Mouse (Mus musculus): ENCODE measurements around the gene Ace3. TPM values are rescaled to one million over a fixed set of nuclear protein-coding genes. Genes with fewer than 3 reads are reported as not detected.

The Ace3 gene
- polyA plus RNA-seq, 1 experiment from 2014 or later, result not detected

GRCm38 (mm10) chr11:105974593-105974992 is 19.9 kb upstream of the Ace3 start:
- H3K9ac ChIP-seq (ENCODE audit: low read depth, low read length), result no peak overlapping the region
- no peaks in the 10 kb centered on the region for H3K36me3 ChIP-seq (ENCODE audit: control insufficient read depth, insufficient read depth, low read length)
- no peak overlapping the region for H3K4me2 ChIP-seq (ENCODE audit: low read length)
- no peak overlapping the region for H3K4me3 ChIP-seq (ENCODE audit: low read depth, low read length)
- no peaks in the 10 kb centered on the region for H3K9me3 ChIP-seq (replicated peaks; ENCODE audit: control insufficient read depth, low read length, poor library complexity, severe bottlenecking)
- WGBS, result 97% methylated on average over 6 of the region's 6 CpGs
- no peaks in the 10 kb centered on the region for H3K4me1 ChIP-seq (ENCODE audit: control insufficient read depth, insufficient read depth, low read length)
- H3K27ac ChIP-seq (ENCODE audit: low read length), result no peak overlapping the region
- peaks cover 13% of the 10 kb centered on the region for H3K27me3 ChIP-seq (ENCODE audit: control insufficient read depth, insufficient read depth, low read depth, low read length)
- no peak for ATAC-seq

GRCm38 (mm10) chr11:105975050-105975449 is 19.4 kb upstream of the Ace3 start:
- no peaks in the 10 kb centered on the region for H3K4me1 ChIP-seq (ENCODE audit: control insufficient read depth, insufficient read depth, low read length)
- H3K4me3 ChIP-seq (ENCODE audit: low read depth, low read length), result no peak overlapping the region
- no peaks in the 10 kb centered on the region for H3K36me3 ChIP-seq (ENCODE audit: control insufficient read depth, insufficient read depth, low read length)
- H3K27ac ChIP-seq (ENCODE audit: low read length), result no peak overlapping the region
- no peaks in the 10 kb centered on the region for H3K9me3 ChIP-seq (replicated peaks; ENCODE audit: control insufficient read depth, low read length, poor library complexity, severe bottlenecking)
- no peak for ATAC-seq
- H3K27me3 ChIP-seq (ENCODE audit: control insufficient read depth, insufficient read depth, low read depth, low read length), result peaks cover 8% of the 10 kb centered on the region
- 82% methylated on average over 3 of the region's 3 CpGs for WGBS
- no peak overlapping the region for H3K9ac ChIP-seq (ENCODE audit: low read depth, low read length)
- H3K4me2 ChIP-seq (ENCODE audit: low read length), result no peak overlapping the region

- ATAC-seq, result no peak
- 93% methylated on average over 5 of the region's 5 CpGs for WGBS
- peaks cover 5% of the 10 kb centered on the region for H3K27me3 ChIP-seq (ENCODE audit: control insufficient read depth, insufficient read depth, low read depth, low read length)
Observed at GRCm38 (mm10) chr11:105975636-105976035, 18.8 kb upstream of the Ace3 start.

DNA sequence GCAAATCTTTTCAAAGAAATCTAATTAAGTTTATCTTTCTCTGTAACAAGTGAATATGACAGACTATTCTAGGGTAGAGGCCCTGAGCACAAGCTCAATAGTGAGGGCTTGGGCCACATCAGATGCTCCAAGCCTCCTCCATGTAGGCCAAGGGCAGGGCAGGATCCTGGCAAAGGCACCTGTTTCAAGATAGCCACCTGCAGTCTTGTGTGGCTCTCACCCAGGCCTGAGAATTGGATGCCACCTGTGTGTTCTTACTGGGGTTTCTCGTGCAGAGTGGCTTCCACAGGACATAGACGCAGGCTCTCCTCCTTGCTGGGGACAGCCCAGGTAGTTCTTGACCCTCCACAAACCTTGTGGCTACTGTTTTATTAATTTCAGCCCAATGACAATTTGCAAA is 16.2 kb upstream of the Ace3 start:
- Histone ChIP-seq H3K9ac (ENCODE audit: low read depth, low read length) (no peak overlapping the region), H3K9me3 (replicated peaks; ENCODE audit: control insufficient read depth, low read length, poor library complexity, severe bottlenecking) (no peaks in the 10 kb centered on the region), H3K27ac (ENCODE audit: low read length) (no peak overlapping the region), H3K36me3 (ENCODE audit: control insufficient read depth, insufficient read depth, low read length) (no peaks in the 10 kb centered on the region), H3K4me1 (ENCODE audit: control insufficient read depth, insufficient read depth, low read length) (no peaks in the 10 kb centered on the region), H3K27me3 (ENCODE audit: control insufficient read depth, insufficient read depth, low read depth, low read length) (no peaks in the 10 kb centered on the region), H3K4me2 (ENCODE audit: low read length) (no peak overlapping the region), H3K4me3 (ENCODE audit: low read depth, low read length) (no peak overlapping the region)
- no peak for ATAC-seq
- 98% methylated on average over 2 of the region's 2 CpGs for WGBS

More at GRCm38 (mm10) chr11:105975636-105976035, 18.8 kb upstream of the Ace3 start:
- no peaks in the 10 kb centered on the region for H3K4me1 ChIP-seq (ENCODE audit: control insufficient read depth, insufficient read depth, low read length)
- no peaks in the 10 kb centered on the region for H3K9me3 ChIP-seq (replicated peaks; ENCODE audit: control insufficient read depth, low read length, poor library complexity, severe bottlenecking)
- H3K27ac ChIP-seq (ENCODE audit: low read length), result no peak overlapping the region
- H3K9ac ChIP-seq (ENCODE audit: low read depth, low read length), result no peak overlapping the region
- H3K4me3 ChIP-seq (ENCODE audit: low read depth, low read length), result no peak overlapping the region
- H3K36me3 ChIP-seq (ENCODE audit: control insufficient read depth, insufficient read depth, low read length), result no peaks in the 10 kb centered on the region
- H3K4me2 ChIP-seq (ENCODE audit: low read length), result no peak overlapping the region

DNA sequence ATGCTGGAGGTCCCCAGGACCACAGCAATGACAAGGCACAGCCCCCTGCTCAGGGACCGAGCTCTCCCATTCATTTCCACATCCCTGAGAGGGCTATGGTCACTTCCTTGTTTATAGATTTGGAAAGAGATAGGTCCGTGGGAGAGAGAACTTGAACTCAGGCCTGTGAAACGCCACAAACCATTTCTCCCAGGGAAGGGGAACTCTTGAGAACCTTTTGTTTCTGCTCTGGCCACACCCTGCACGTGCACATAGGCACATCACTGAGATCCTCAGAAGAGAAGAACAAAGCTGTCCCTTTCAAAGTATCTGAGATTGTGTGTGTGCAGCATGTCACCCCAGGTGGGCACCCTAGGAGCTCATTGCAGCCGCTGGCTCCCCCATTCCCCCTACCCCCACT is 15.8 kb upstream of the Ace3 start:
- Histone ChIP-seq H3K4me3 (ENCODE audit: low read depth, low read length) (no peak overlapping the region), H3K4me1 (ENCODE audit: control insufficient read depth, insufficient read depth, low read length) (no peaks in the 10 kb centered on the region), H3K4me2 (ENCODE audit: low read length) (no peak overlapping the region), H3K9ac (ENCODE audit: low read depth, low read length) (no peak overlapping the region), H3K27ac (ENCODE audit: low read length) (no peak overlapping the region), H3K27me3 (ENCODE audit: control insufficient read depth, insufficient read depth, low read depth, low read length) (no peaks in the 10 kb centered on the region), H3K9me3 (replicated peaks; ENCODE audit: control insufficient read depth, low read length, poor library complexity, severe bottlenecking) (no peaks in the 10 kb centered on the region), H3K36me3 (ENCODE audit: control insufficient read depth, insufficient read depth, low read length) (no peaks in the 10 kb centered on the region)
- no peak for ATAC-seq
- 70% methylated on average over 5 of the region's 5 CpGs for WGBS

GRCm38 (mm10) chr11:105984452-105984851 is 10.0 kb upstream of the Ace3 start:
- Histone ChIP-seq H3K27ac (ENCODE audit: low read length) (no peak overlapping the region), H3K9ac (ENCODE audit: low read depth, low read length) (no peak overlapping the region), H3K4me3 (ENCODE audit: low read depth, low read length) (no peak overlapping the region), H3K9me3 (replicated peaks; ENCODE audit: control insufficient read depth, low read length, poor library complexity, severe bottlenecking) (no peaks in the 10 kb centered on the region), H3K4me2 (ENCODE audit: low read length) (no peak overlapping the region), H3K36me3 (ENCODE audit: control insufficient read depth, insufficient read depth, low read length) (no peaks in the 10 kb centered on the region), H3K27me3 (ENCODE audit: control insufficient read depth, insufficient read depth, low read depth, low read length) (no peaks in the 10 kb centered on the region), H3K4me1 (ENCODE audit: control insufficient read depth, insufficient read depth, low read length) (no peaks in the 10 kb centered on the region)
- ATAC-seq, result no peak
- 52% methylated on average over 4 of the region's 4 CpGs for WGBS

GRCm38 (mm10) chr11:105987446-105987845 is 7.0 kb upstream of the Ace3 start:
- WGBS, result 78% methylated on average over 6 of the region's 6 CpGs
- H3K4me2 ChIP-seq (ENCODE audit: low read length), result no peak overlapping the region
- H3K9me3 ChIP-seq (replicated peaks; ENCODE audit: control insufficient read depth, low read length, poor library complexity, severe bottlenecking), result no peaks in the 10 kb centered on the region
- H3K27me3 ChIP-seq (ENCODE audit: control insufficient read depth, insufficient read depth, low read depth, low read length), result no peaks in the 10 kb centered on the region
- no peaks in the 10 kb centered on the region for H3K36me3 ChIP-seq (ENCODE audit: control insufficient read depth, insufficient read depth, low read length)
- no peaks in the 10 kb centered on the region for H3K4me1 ChIP-seq (ENCODE audit: control insufficient read depth, insufficient read depth, low read length)
- H3K27ac ChIP-seq (ENCODE audit: low read length), result no peak overlapping the region
- no peak overlapping the region for H3K4me3 ChIP-seq (ENCODE audit: low read depth, low read length)
- no peak for ATAC-seq
- no peak overlapping the region for H3K9ac ChIP-seq (ENCODE audit: low read depth, low read length)

DNA sequence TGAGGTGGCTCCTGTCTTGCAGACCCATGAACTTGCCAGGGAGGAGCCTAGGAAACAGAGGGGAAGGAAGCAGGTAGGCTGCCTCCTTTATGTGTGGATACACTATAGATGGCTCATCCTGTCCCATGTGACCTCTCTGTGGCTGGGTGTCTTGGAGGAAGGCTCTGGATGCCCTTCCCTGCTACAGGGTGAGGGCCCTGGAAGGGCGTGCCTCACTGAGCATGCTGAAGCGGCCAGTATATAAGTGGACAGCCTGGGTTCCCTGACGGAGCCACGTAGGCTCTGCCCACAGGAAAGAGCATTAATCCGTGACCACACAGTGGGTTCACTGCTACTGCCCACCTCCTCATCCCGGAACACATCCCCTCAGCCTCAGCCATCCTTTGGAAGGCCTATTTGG is 5.0 kb upstream of the Ace3 start:
- Histone ChIP-seq H3K9ac (ENCODE audit: low read depth, low read length) (no peak overlapping the region), H3K36me3 (ENCODE audit: control insufficient read depth, insufficient read depth, low read length) (no peaks in the 10 kb centered on the region), H3K4me3 (ENCODE audit: low read depth, low read length) (no peak overlapping the region), H3K9me3 (replicated peaks; ENCODE audit: control insufficient read depth, low read length, poor library complexity, severe bottlenecking) (no peaks in the 10 kb centered on the region), H3K27me3 (ENCODE audit: control insufficient read depth, insufficient read depth, low read depth, low read length) (no peaks in the 10 kb centered on the region), H3K4me2 (ENCODE audit: low read length) (no peak overlapping the region), H3K27ac (ENCODE audit: low read length) (no peak overlapping the region), H3K4me1 (ENCODE audit: control insufficient read depth, insufficient read depth, low read length) (no peaks in the 10 kb centered on the region)
- no peak for ATAC-seq
- WGBS, result 82% methylated on average over 6 of the region's 6 CpGs

DNA sequence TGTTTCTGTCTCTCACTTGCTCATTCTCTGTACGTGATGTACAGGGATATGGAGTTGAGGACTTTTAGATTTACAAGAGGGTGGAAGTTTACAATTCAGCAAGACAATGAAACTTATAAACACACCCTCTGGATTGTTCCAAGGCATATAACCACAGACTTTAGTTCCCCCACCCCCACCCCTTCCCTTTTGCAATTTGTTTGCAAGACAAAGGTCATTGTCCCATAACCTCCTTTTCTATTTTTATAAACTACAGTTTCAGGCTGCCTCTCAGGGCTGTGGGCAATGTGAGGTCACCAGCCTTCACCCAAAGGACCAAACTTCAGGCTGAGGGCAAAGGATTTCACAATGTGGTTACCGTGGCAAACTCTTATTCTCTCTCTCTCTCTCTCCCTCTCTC is 4.2 kb upstream of the Ace3 start:
- ATAC-seq, result no peak
- H3K4me3 ChIP-seq (ENCODE audit: low read depth, low read length), result no peak overlapping the region
- 76% methylated on average over 2 of the region's 2 CpGs for WGBS

GRCm38 (mm10) chr11:106000062-106000461 is 5.6 kb downstream of the Ace3 start:
- Histone ChIP-seq H3K4me1 (ENCODE audit: control insufficient read depth, insufficient read depth, low read length) (no peaks in the 10 kb centered on the region), H3K4me3 (ENCODE audit: low read depth, low read length) (no peak overlapping the region), H3K27me3 (ENCODE audit: control insufficient read depth, insufficient read depth, low read depth, low read length) (no peaks in the 10 kb centered on the region), H3K27ac (ENCODE audit: low read length) (no peak overlapping the region), H3K4me2 (ENCODE audit: low read length) (no peak overlapping the region), H3K36me3 (ENCODE audit: control insufficient read depth, insufficient read depth, low read length) (no peaks in the 10 kb centered on the region), H3K9me3 (replicated peaks; ENCODE audit: control insufficient read depth, low read length, poor library complexity, severe bottlenecking) (no peaks in the 10 kb centered on the region), H3K9ac (ENCODE audit: low read depth, low read length) (no peak overlapping the region)
- WGBS, result 93% methylated on average over 6 of the region's 6 CpGs
- ATAC-seq, result no peak

More for the DNA sequence above, 4.2 kb upstream of the Ace3 start:
- Histone ChIP-seq H3K4me1 (ENCODE audit: control insufficient read depth, insufficient read depth, low read length) (no peaks in the 10 kb centered on the region), H3K36me3 (ENCODE audit: control insufficient read depth, insufficient read depth, low read length) (no peaks in the 10 kb centered on the region), H3K9ac (ENCODE audit: low read depth, low read length) (no peak overlapping the region), H3K27ac (ENCODE audit: low read length) (no peak overlapping the region), H3K9me3 (replicated peaks; ENCODE audit: control insufficient read depth, low read length, poor library complexity, severe bottlenecking) (no peaks in the 10 kb centered on the region), H3K27me3 (ENCODE audit: control insufficient read depth, insufficient read depth, low read depth, low read length) (no peaks in the 10 kb centered on the region), H3K4me2 (ENCODE audit: low read length) (no peak overlapping the region)
